Mouse (Mus musculus) fat pad, adult 2 months (tissue): ENCODE data around the gene Dnmt3b.
"Not testable (repeated sequence)": the region's sequence is repeated elsewhere in the genome, so short reads cannot be mapped to it uniquely, and the experiment has no call there.

Source experiments
- DNase-seq: peaks from one replicate; pipeline ENCODE4 v3.0.0-alpha.2; 2011; ENCODE audit warnings: low read depth, low spot score; ENCODE audit errors: extremely low read depth

The Dnmt3b gene

GRCm38 (mm10) chr2:153632871-153633226 lies 16.4 kb upstream of the Dnmt3b start:
- DNase-seq: no peak

GRCm38 (mm10) chr2:153633259-153633658 lies 16.0 kb upstream of the Dnmt3b start:
- DNase-seq: no peak

GRCm38 (mm10) chr2:153638977-153639680 lies 10.1 kb upstream of the Dnmt3b start:
- DNase-seq: no peak

- no peak for DNase-seq
Measured at GRCm38 (mm10) chr2:153642496-153642895, 6.8 kb upstream of the Dnmt3b start.

GRCm38 (mm10) chr2:153642999-153643398 lies 6.3 kb upstream of the Dnmt3b start:
- no peak for DNase-seq

GRCm38 (mm10) chr2:153648773-153649297 lies 415 bp upstream of the Dnmt3b start:
- no peak for DNase-seq

- DNase-seq: no peak
Measured at GRCm38 (mm10) chr2:153650014-153650687, 901 bp downstream of the Dnmt3b start.

GRCm38 (mm10) chr2:153651681-153652080 lies 2.4 kb downstream of the Dnmt3b start:
- no peak for DNase-seq

- not testable (repeated sequence) for DNase-seq
Measured at GRCm38 (mm10) chr2:153657659-153658058, 8.4 kb downstream of the Dnmt3b start.

GRCm38 (mm10) chr2:153660616-153661015 lies 11.4 kb downstream of the Dnmt3b start:
- no peak for DNase-seq

- DNase-seq: no peak
Measured at GRCm38 (mm10) chr2:153665401-153665800, 16.2 kb downstream of the Dnmt3b start.

GRCm38 (mm10) chr2:153668754-153669376 lies 19.6 kb downstream of the Dnmt3b start:
- no peak for DNase-seq

- no peak for DNase-seq
Measured at GRCm38 (mm10) chr2:153670111-153670510, 20.9 kb downstream of the Dnmt3b start.

- DNase-seq: no peak
Measured at GRCm38 (mm10) chr2:153672619-153673018, 23.4 kb downstream of the Dnmt3b start.

- DNase-seq: not testable (repeated sequence)
Measured at GRCm38 (mm10) chr2:153675364-153675763, 26.1 kb downstream of the Dnmt3b start.

GRCm38 (mm10) chr2:153676944-153677343 lies 27.7 kb downstream of the Dnmt3b start:
- no peak for DNase-seq

GRCm38 (mm10) chr2:153677550-153677949 lies 28.3 kb downstream of the Dnmt3b start:
- DNase-seq: no peak

- DNase-seq: no peak
Measured at GRCm38 (mm10) chr2:153679959-153680358, 30.7 kb downstream of the Dnmt3b start.

GRCm38 (mm10) chr2:153693413-153693812 lies 44.2 kb downstream of the Dnmt3b start:
- DNase-seq: not testable (repeated sequence)

GRCm38 (mm10) chr2:153694462-153695085 lies 45.3 kb downstream of the Dnmt3b start:
- DNase-seq: no peak

- no peak for DNase-seq
Measured at GRCm38 (mm10) chr2:153696352-153696751, 47.1 kb downstream of the Dnmt3b start, which contains the start of gene Dnmt3c. Dnmt3c (plus strand) TSS chr2:153696652.
